Mouse (Mus musculus) hindlimb bud, embryonic 11.5 days (tissue): Measurements from ENCODE around the gene Rmdn3.

Source experiments
- DNase-seq: peaks from one replicate; pipeline ENCODE4 v3.0.0-alpha.2; 2012; ENCODE audit warnings: low read depth, low spot score; ENCODE audit errors: extremely low spot score

The Rmdn3 gene

GRCm38 (mm10) chr2:119108554-119108953 is 48.3 kb downstream of the Rmdn3 start:
- DNase-seq, result no peak

GRCm38 (mm10) chr2:119106583-119106982 is 50.3 kb downstream of the Rmdn3 start:
- DNase-seq, result no peak

GRCm38 (mm10) chr2:119101552-119101951 is 55.3 kb downstream of the Rmdn3 start:
- no peak for DNase-seq
